Mouse (Mus musculus) thymus, postnatal 4 days (tissue): ENCODE data around the gene Ddc.

Experiments
- DNase-seq: peaks from one replicate; pipeline ENCODE4 v3.0.0; 2021

Ddc gene

DNA sequence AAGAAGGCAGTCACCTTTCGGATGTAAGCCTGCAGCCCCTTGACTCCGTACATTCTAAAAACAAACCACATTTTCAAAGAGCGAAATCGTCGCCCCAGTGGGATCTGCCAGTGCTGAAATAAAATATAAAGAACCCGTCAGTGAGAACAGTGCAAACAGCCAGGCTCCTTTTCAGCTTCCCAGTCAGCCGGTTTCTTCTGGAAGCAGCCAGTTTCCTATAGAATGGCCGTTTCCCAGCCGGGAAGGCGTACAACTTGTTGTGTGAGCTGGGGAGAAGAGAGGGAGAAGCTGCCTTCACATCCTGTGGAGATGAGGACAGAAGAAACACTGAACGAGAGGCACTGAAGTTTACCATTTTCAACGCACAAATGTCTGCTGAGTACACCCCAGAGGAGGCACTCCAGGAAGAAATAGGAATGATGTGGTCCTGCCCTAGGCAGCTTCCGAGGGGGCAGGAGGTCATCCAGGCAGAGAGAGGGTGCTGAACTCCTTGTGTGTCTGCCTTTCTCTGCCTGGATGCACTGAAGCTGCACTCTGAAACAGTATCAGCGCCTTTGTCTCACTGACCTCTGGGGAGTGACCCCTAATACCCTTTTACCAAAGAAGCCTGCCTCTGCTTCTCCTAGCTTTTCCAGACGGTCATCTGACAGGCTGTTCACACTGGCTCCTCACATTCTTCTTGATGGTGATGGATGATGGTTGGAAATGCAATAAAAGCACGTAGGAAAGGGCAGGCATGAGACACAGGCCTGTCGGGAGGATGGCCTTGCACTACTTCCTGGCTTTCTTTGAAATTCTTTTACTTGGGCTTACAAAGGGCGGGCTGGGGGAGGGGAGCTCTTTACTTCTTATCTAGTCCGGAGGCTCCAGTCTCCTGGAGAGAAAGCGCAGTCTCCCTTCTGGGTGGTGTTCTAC lies 75.5 kb downstream of the Ddc start:
- DNase-seq, result no peak

DNA sequence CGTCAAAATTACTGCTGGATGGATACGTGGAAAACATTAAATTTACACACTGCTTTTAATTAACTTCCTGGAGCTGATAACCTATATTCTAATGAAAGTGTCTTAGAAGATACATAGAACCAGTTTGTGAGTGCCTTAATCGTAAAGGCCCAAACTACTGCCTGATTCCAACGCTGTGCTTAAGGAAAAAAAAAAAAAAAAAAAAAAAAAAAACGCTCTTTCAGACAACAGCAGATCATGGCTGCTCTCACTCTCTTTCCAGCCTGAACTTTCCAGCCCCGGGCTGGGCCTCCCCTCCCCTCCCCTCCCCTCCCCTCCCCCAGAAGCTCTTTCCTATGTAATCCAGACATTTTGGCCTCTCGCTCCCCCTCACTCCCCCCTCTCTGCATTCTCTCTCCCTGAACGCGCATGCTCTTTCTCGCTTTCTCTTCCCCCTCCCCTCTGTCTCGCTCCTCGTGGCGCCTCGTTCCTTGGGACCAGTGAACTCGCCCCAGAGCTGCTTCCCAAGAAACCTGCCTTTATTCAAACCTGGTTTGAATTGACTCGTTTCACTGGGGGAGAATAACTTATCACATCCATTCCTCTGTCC lies 76.5 kb downstream of the Ddc start:
- DNase-seq, result no peak

DNA sequence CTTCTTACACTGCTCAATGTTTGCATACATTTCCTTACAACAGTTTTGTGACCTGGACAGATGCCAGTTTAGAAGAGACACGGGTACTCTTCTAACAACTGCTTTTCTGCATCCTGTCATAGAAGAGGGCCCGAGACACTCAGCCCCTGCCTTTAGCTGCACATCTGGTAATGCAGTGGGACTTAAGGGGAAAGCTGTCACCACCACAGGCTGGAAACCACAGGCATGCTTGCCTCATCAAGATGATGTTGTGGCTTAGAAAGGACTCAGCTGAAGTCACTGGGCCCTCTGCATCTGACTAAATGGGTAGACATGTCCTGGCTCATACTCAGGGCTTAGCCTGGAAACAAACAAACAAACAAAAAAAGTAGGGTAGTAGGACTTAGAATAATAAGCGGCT lies 77.2 kb downstream of the Ddc start:
- peak; percentile 47 for DNase-seq

DNA sequence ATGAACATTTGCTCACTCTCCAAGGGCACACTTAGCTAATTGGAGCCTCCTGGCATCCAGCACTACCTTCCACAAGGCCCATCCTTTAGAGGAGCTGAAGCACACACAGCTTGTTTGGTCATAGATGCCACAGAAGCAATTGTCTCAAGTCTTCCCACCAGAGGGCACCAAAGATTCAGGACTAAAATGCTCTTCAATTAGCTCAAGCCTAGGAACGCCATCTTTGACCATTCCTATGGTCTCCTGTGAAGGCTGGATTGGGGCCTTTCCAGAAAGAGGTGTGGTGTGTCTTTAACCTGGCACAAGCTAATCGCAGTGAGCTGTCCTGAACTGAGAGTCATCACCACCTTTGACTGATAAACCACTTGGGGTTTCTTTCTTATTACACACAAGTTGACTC lies 77.7 kb downstream of the Ddc start:
- peak; percentile 73 for DNase-seq

DNA sequence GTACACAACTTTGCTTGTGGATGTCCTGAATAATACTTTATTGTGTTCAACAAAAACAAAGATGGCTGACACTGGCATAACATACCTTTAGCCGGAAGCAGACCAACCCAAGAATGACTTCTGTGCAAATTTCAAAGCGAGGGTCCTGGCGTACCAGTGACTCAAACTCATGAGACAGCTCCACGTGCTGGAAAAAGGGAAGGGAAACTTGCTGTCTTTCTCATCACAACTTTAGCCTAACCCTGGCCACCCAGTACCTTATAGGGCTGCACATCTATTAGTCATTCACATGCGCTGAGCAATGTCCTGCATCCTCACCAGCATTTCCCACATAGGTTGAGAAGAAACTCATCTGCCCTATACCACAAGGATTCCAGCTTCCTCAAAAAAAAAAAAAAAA lies 78.7 kb downstream of the Ddc start:
- DNase-seq, result no peak

DNA sequence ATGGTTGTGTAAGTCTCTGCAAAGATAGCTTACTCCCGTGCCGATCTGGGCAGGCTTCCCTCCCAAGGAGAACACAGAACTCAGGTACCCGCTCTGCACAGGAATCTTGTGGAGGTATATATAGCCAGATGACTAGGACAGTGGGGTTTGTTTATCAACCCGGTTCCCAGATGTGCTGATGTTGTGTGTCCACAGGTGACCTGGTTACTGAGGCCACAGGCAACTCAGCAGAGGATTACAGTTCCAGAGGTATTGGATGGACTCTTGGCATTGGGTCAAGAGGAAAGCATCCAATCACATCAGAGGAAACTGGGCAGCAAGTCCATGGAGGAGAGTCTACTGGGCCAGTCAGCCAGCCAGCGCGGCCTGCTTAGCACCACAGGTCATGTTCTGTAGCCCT lies 79.1 kb downstream of the Ddc start:
- no peak for DNase-seq

DNA sequence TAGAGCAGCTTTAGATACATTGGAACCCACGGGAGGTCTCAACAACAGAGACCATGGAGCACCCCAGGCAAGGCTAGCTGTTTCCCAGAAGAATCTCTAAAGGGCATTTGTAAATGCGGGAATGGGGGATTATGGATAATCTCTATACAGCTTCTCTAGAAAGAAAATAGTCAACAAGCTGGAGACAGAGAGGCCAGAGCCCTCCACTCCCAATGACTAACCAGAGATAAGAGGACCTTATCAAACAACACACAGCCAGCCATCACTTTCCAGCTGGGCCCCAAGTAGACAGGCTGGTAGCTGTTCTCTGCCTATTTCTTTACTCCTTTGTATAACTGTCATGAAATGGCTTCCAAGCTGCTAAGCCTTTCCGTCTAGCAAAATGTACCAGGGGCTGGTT lies 82.2 kb downstream of the Ddc start:
- no peak for DNase-seq

DNA sequence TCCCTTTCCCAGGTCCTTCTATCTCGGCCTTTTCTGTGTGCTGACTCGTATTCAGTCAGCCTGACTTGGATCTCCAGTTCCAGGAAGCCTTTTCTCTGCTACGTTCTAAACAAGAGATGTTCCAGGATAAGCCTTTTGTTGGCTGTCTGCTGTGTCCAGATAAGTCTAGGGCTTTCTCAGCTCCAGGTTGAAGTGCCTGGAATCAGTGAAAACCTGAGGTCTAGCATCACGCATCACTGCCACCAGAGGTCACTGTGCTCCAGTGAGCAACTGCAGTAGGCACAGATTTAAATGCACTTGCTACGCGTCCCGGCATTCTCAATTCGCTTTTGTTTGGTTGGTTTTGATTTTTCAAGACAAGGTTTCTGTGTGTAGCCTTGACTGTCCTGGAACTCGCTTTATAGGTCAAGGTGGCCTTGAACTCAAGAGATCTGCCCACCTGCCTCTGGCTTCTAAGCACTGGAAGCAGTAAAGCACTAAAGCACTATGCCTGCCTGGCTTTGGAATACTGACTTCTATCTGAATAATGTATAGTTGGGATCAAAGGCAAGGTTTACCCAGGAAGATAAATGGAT lies 86.0 kb downstream of the Ddc start:
- peak; percentile 86 for DNase-seq

DNA sequence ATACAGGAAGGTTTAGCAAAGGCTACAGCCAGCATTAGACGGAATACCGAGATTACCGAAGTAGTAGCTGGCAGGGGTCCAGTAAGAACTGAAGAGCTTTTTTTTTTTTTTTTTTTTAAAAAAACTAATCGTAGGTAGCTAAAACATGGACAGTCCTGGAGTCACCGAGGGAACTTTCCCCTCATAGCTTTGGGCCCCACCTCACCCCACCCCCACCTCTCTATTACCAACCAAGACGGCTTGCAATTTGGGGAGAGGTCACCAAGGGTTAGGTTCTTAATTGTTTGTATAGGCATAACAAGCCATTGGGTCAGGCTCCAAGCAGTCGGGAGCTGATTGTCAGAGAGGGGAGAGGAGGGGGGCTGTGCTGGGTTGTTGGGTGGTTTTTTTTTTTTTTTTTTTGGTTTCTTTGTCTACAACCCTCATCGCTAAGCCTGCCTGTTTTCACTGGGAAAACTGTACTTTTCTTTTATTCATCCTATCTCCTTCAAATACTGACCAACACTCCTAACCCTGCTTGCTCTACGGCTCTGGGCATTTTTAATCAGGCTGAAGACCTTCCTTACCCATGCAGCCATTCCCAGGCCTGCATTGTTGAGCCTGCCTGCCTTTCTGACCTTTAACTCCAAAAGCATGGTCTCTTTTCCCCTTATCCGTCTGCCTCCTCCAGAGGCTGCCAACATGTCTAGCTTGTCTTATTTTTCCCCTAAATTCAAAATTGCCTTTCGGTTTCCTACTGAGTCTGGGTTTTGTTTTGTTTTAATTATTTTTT lies 88.4 kb downstream of the Ddc start:
- no peak for DNase-seq

DNA sequence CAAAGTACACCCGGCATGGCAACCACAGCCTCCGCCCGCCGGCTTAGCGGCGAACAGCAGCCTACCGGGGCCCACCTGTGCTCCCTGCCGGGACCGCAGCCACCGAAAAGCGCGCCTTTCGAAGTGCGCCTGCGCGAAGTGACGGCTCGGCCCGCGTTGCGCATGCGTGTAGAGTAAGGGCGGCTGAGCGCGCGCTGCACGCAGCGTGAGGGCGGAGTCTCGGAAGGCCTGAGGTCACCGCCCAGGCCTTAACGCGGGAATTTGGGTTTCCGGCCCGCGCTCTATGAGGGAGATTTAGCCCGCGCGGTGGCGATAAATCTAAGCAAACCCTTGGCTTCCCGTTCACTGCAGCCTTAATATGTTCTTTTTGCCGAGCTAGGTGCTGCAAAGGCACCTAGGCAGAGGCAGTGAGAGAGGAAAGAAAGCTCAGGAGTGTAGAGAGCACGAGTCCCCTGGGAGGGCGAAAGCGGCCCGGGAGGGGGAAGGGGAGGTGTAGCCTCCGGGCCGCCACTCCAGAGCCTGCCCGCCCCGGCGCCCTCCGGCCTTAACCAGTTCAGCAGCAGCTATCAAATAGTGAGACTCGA lies 89.0 kb downstream of the Ddc start, which contains the start of gene Fignl1:
Gene Fignl1 (minus strand): TSS at position 143 of the 584 bp plus-strand sequence.
- peak; percentile 99 for DNase-seq

DNA sequence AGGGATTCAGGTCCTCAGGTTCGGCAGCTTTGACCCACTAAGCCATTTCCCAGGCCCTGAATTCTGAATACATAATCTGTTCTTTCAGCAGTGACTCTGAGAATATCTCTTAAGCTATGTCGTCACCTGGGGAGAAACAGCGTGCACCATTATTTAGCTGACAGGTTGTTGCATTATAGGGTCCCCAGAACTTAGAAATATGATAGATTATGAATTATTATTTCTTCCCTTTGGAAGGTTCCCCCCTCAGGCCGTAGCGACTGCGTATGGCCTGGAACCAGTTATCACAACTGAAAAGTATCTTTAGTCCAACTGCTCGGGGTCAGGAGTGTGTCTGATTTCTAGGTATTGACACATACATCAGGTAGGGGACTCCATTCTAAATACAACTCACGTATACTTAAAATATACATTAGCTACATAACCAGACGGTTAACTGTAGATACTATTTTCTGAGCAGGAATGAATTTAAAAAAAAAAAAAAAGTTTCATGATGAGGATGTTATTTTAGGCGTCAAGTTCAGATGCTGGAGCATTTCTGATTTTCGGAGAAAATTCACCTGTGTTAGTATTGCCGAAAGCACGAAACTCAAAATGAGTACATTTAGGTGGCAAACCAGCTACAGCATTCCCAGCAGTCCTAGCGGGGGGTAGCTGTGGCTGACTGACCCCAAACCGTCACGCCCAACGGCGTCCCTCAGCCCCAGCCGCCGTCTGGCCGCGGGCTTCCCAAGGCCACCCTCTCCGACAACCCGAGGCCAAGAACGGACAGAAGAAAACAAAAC lies 89.7 kb downstream of the Ddc start:
- DNase-seq, result no peak

DNA sequence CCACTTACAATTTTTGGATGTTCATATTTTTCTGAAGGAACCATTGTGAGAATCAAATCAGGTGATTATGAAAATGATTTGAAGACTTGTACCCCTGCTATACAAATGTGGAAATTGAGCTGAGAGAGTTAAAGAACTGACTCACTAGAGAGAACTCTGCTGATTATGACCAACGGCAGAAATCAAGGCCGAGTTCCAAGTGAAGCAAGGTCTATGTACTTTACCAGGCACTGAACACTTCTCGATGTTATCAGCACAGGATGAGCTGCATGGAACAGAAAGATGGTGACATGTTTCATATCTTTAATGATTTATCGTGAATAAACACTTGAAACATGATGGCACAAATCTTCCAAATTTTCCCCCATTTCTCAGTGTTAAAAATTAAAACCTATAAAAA lies 92.0 kb downstream of the Ddc start:
- no peak for DNase-seq

DNA sequence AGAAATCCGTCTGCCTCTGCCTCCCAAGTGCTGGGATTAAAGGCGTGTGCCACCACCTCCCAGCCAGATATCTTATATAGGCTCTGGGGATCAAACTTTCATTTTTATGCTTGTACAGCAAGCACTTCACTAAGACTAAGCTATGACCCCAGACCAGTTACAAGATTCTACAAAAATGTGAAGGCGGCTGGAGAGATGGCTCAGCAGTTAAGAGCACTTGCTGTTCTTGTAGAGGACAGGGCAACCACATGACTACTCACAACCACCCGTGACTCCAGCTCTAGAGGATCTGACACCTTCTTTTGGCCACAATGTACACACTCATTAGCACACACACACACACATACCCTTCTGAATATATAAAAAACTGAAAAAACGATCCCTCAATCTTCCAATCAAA lies 93.5 kb downstream of the Ddc start:
- no peak for DNase-seq

DNA sequence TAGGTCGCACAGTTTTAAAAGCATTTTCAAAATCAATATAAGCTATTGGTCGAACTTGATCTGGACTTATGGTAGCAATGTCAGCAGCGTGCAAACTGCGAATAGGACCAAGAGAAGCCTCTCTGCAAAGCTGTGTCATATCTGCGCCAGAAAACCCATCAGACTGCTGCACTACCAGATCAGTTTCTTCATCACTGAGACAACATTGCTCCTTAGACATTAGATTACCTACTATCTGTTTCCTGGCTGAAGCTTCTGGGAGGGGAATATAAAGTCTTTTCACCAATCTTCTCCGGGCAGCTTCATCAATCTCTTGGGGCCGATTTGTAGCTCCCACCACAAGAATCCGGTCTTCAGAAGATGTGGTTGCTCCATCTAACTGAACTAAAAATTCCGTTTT lies 96.9 kb downstream of the Ddc start:
- no peak for DNase-seq

DNA sequence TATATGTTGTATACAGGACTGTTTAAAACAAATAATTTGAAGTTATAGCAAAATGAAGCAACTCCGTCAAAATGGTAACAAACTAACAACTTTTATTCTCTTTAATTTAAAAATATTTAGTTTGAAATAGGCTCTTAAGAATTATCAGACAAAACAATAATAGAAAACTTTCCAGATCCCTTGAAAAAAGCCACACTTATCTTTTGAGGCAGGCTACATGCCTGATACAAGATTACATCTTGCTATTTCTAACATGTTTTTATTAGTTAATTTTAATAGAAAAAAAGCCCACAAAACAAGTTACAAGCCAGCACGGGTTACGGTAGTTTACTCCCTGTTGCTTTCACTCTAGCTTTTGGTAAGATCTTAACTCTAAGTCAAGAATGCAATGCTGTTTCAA lies 97.6 kb downstream of the Ddc start:
- no peak for DNase-seq

DNA sequence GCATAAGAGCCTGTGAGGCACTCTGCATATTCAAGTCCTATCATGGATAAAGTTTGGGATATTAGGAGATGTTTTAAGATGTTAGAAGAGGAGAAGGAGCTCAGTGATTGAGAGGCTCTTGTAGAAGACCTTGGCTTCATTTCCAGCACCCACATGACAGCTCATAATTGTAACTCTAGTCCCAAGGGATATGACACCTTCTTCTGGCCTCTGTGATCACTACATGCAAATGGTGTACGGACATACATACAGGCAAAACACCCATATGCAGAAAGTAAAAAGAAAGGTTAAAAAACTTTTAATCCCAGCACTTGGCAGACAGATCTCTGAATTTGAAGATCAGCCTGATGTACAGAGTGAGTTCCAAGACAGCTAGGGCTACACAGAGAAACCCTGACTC lies 99.3 kb downstream of the Ddc start:
- no peak for DNase-seq

DNA sequence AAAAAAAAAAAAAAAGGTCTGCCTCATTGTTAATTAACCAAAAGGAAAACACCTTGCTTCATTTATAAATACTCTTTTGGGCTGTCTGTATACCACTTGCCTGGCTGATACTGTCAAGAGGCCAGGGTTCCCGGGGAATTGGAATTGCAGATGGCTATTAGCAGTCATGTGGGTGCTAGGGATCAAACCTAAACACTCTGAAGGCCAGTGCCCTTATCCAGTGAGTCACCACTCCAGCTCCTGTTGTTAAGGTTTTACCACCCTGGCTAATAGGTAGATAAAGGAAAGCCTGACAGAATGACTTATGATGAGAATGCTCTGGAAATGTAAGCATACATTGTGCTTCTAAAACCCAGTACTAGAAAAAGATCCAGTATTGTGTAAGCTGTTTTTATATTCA lies 103.3 kb downstream of the Ddc start:
- DNase-seq, result no peak

DNA sequence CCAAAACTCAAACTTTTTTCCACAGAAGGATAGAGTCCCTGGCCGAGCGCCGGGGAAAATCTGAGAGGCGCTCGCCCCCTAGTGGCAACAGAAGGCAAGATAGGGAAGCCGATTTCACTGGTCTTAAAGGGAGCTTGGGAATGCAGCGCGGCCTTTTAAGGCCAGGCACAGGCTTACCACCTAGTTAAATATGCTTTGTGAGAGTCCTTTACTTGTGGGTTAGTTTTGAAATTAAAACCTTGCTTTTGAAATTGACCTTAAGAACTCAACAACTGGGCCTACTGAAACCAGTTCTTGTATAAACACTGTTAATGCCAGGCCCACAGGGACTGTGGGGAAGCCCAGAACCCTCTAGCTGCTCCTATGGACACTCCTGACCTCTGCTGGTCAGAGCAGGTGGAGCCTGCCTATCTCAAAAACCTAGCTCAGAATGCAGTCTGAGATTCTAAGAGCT lies 109.4 kb downstream of the Ddc start:
- DNase-seq, result peak; percentile 87

DNA sequence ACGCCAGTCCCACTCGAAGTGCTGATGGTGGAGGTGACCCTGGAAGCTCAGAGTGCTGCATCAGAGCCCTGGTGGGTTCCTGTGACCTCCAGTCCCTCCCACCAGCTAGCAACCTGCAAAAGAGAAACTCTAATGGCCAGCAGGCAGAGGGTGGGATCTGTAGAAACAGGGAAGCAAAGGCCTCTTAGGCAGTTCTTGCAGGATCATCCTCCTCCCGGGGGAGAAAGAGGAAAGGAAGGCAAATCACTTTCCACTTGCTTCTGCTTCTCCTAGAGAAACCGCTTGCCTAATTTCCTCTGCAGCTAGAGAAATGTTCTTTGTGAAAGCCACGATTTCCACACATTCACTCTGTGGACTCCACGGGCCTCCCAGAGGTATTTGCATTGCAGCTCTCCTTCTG lies 112.5 kb downstream of the Ddc start:
- no peak for DNase-seq

DNA sequence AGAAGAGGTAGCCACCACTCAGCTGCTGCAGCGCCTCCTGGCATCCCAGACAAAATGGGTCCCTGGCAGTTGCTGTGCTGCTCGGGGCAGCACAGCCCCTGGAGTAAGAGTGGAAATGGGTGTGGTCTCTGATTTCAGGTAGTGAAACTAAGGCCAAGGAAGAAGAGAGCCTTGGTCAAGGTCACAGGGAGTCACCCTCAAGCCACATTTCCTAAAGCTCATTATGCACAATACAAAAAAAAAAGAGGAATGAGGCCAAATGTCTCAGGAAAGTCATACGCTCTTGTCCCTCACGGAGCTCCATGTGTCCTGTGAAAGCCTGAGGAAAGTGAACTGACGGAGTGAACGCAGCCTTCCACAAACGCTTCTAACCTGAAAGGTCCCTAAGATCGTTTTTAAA lies 116.2 kb downstream of the Ddc start:
- DNase-seq, result no peak

DNA sequence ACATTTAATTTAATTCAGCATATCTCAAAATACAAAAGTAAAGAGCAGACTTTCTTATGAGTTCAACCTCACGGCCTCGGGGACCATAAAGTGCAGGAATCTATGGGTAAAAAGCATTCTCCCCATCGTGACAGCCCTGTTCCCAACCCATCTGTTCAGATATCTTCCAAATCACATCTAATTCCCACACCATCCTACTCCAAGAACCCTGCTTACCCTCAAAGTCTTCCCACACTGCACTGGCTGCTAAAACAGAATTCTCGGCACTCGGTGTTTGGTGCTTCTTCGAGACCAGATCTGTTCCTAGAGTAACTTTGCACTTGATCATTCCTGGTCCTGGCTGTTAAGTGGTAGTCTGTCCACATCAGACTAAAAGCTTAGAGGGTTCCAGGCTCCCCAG lies 119.6 kb downstream of the Ddc start:
- DNase-seq, result no peak

DNA sequence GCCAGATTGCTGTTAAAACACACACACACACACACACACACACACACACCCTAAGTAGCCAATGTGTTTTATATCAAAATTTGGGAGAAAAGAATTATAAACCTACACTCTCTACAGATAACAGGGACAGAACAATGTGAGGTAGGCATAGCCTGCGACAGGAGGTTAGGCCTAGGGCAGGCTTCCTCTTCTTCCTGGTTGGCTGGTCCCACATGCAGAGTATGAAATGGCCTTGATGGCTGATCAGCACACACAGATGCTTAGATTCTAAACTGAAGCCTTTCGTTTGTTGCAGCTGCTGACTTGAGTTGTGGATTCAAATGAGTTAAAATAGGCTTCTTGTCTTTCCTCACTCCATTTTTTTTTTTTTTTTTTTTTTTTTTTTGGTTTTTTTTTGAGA lies 120.1 kb downstream of the Ddc start:
- DNase-seq, result no peak
